ENCODE assay signal across 8 mouse cellular contexts in the genomic region with DNA sequence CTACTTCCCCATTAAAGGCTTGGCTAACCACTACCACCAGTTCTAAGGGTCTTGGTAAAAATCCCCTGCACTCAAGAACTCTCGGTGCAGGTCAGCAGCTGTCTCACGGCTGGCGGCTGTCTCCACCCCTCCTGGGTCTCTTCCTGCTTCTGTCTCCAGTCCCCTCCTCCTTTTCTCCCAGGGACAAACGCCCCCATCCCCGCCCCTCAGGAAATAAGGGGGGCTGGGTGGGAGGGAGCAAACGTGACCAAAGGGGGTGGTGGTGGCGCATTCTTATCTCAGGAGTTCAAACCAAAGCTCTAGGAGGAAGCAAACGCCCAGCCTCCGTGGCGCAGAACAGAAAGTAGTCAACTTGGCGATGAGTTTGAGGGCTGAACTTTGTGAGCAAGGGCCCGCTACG. TPM values are rescaled to one million over a fixed set of nuclear protein-coding genes. Genes with fewer than 3 reads are reported as not detected.
DNase-seq lines count a peak whose midpoint lies in the region; ATAC-seq and TF ChIP-seq lines count a peak whose summit lies in the region.

No protein-coding gene starts in this region.

- DNase-seq in urinary bladder, postnatal 25 days (ENCODE audit: low spot score) = peak; percentile 51
- no peak for DNase-seq in urinary bladder, postnatal 10 days (ENCODE audit: low spot score)
- peak; percentile 65 to 66 for DNase-seq in heart, postnatal 14 days
- DNase-seq in kidney, postnatal 4 days = peak; percentile 79 to 87
- peak; percentile 81 for DNase-seq in mesoderm, embryonic 11.5 days (ENCODE audit: low read depth, low spot score)
- DNase-seq in cerebellum, adult 9-10 months = no peak

- ATAC-seq in embryonic facial prominence, embryonic 15.5 days (ENCODE audit: insufficient number of reproducible peaks, low FRiP score, low TSS enrichment, low read depth) = peak; percentile 15; the same call in 1 of the 2 replicates

- under 1% methylated on average over 13 of the region's 13 CpGs for WGBS in embryonic facial prominence, embryonic 15.5 days

- H3K27me3 ChIP-seq in embryonic facial prominence, embryonic 15.5 days = no peaks in the 10 kb centered on the region
- H3K27me3 ChIP-seq in testis, adult 2 months (ENCODE audit: control insufficient read depth, insufficient read depth, low read length) = no peaks in the 10 kb centered on the region

- H3K4me2 ChIP-seq in embryonic facial prominence, embryonic 15.5 days (replicated peaks) = peak overlapping the region; percentile 95

- H3K36me3 ChIP-seq in embryonic facial prominence, embryonic 15.5 days = no peaks in the 10 kb centered on the region
- no peaks in the 10 kb centered on the region for H3K36me3 ChIP-seq in testis, adult 2 months (ENCODE audit: control insufficient read depth, insufficient read depth, low read length)

- no peak for TF ChIP-seq POLR2A in testis, adult 2 months (IDR thresholded peaks at IDR 0.05; ENCODE audit: control insufficient read depth, low read depth, low read length)

- intact Hi-C loops in heart, postnatal 14 days (cut with DNase I) = no loop called here

- H3K9me3 ChIP-seq in embryonic facial prominence, embryonic 15.5 days (replicated peaks) = no peaks in the 10 kb centered on the region

- H3K9ac ChIP-seq in embryonic facial prominence, embryonic 15.5 days = 0 out of 2 replicates have a peak overlapping the region, but pooled peaks have one; percentile 57

- H3K4me1 ChIP-seq in embryonic facial prominence, embryonic 15.5 days = peaks cover 55% of the 10 kb centered on the region
- H3K4me1 ChIP-seq in testis, adult 2 months (ENCODE audit: control insufficient read depth, insufficient read depth, low read length) = peaks cover 8% of the 10 kb centered on the region

- H3K4me3 ChIP-seq in embryonic facial prominence, embryonic 15.5 days (replicated peaks) = peak overlapping the region; percentile 60
- no peak overlapping the region for H3K4me3 ChIP-seq in testis, adult 2 months (ENCODE audit: control insufficient read depth, low read depth, low read length)

- no peak for TF ChIP-seq CTCF in testis, adult 2 months (IDR thresholded peaks at IDR 0.05; ENCODE audit: control insufficient read depth, insufficient read depth, insufficient replicate concordance, low read depth, low read length)

- H3K27ac ChIP-seq in embryonic facial prominence, embryonic 15.5 days (replicated peaks) = peak overlapping the region; percentile 91
- peak overlapping the region; percentile 37; the same call in 1 of the 2 replicates for H3K27ac ChIP-seq in testis, adult 2 months (ENCODE audit: control insufficient read depth, insufficient read depth, low read depth, low read length)

RNA-seq across cellular contexts. Expression of a gene that starts 0.9 kb away (rescaled TPM):
- 5.3 TPM in 2 replicates for polyA plus RNA-seq in embryonic facial prominence, embryonic 15.5 days (2015; fragmentation: Nextera tagmentation; extraction: Ambion mirVana)
- 1 to 10 TPM; 7.2 to 7.7 TPM for total RNA-seq in heart, postnatal 14 days (2021)
- polyA plus RNA-seq in testis, adult 2 months (2012; rRNA removed) = 32.7 and 34.2 TPM in 2 replicates

RNA-seq across cellular contexts. Expression of a gene that starts 27.4 kb away (rescaled TPM):
- polyA plus RNA-seq in embryonic facial prominence, embryonic 15.5 days (2015; fragmentation: Nextera tagmentation; extraction: Ambion mirVana) = 5.6 and 7.3 TPM in 2 replicates
- 10 to 100 TPM; 30.6 to 36.0 TPM for total RNA-seq in heart, postnatal 14 days (2021)
- 14.3 and 18.3 TPM in 2 replicates for polyA plus RNA-seq in testis, adult 2 months (2012; rRNA removed)

Comparison
In these comparisons a context has a peak if more than half of its experiments do, and no peak if none do; other contexts are left out.
1. DNase-seq: peak in urinary bladder, postnatal 25 days (single experiment), heart, postnatal 14 days (2 of 2), kidney, postnatal 4 days (2 of 2) and mesoderm, embryonic 11.5 days (single experiment); none in urinary bladder, postnatal 10 days (single experiment) and cerebellum, adult 9-10 months (single experiment).